Mouse (Mus musculus) embryonic fibroblast, embryonic 13.5 days (primary cell): ENCODE data around the gene Galntl6.

ENCODE experiments used
- CTCF ChIP-seq: IDR thresholded peaks from 2 replicates; pipeline ENCODE4 v1.5.1; 2011; ENCODE audit warnings: mild to moderate bottlenecking, control low read depth, low read length, moderate library complexity, borderline replicate concordance; ENCODE audit not compliant: insufficient read depth
- POLR2A ChIP-seq: IDR thresholded peaks from 2 replicates; pipeline ENCODE4 v1.6.1; 2011; ENCODE audit warnings: low read depth, mild to moderate bottlenecking, control low read depth, low read length, moderate library complexity

GRCm38 (mm10) chr8:58074611-58075010 lies 837.8 kb downstream of the Galntl6 start:
- TF ChIP-seq POLR2A: no peak
- TF ChIP-seq CTCF: no peak
